Mouse (Mus musculus): ENCODE measurements at regions not wholly inside any gene's neighbourhood (a gene's known extent, or its start where the extent isn't known, plus 50 kb on each side); places are given as distances from the start of the nearest gene placed in this dataset.

- TF ChIP-seq CTCF (IDR thresholded peaks at IDR 0.05; ENCODE audit: insufficient read depth, low read length) (no peak), POLR2A (IDR thresholded peaks at IDR 0.05; ENCODE audit: borderline replicate concordance, extremely low read depth, low read depth, low read length) (no peak)
Observed at GRCm38 (mm10) chr13:44399370-44399685, 329.9 kb upstream of the Jarid2 start.

Data from lung, adult 2 months (tissue).